Mouse (Mus musculus) gastrocnemius, postnatal 36 days (tissue): Measurements from ENCODE around the gene Tns1. TPM values are rescaled to one million over a fixed set of nuclear protein-coding genes. Genes with fewer than 3 reads are reported as not detected.

Experiments used
- DNase-seq, 2 experiments: peaks; one replicate each; pipeline ENCODE4 v3.0.0; 2022
- intact Hi-C: fragments of 180-260 bp; cut with DNase I; formaldehyde crosslinking; loops from one replicate; pipeline ENCODE4 v1.15.1; 2025
- total RNA-seq, 2 experiments: library from RNA; stranded (reverse); gene quantifications; 2 replicates each; pipeline ENCODE4 v1.2.3; 2021

The Tns1 gene
- total RNA-seq, 2 experiments from 2014 or later, result 194 to 248 TPM

DNA sequence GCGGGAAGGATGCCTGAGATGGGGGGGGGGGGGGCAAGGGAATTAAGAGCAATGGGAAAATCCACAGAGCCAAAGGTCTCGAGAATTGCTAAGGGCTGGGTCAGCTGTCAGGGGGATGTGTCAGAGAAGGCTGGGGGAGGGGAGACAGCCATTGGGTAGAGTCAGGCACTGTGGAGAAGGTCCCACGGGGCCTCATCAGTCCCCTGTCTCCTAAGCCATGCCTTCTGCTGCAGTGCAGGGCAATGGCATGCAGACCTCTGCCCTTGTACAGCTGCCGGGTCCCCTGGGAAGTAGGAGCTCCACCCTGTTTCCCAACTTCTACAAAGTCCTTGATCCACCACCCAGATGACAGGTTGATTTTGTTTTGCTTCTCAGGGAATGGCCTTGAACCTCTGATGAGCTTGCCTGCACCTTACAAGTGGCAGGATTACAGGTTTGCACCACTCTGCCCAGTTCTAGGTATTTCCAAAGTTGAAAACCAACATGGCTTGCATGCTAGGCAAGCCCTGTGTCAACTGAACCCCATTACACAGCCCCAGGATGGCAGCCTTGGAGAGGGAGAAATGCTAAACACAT, 98.5 kb downstream of the Tns1 start:
- no peak for DNase-seq
- intact Hi-C loops, result no loop called here

DNA sequence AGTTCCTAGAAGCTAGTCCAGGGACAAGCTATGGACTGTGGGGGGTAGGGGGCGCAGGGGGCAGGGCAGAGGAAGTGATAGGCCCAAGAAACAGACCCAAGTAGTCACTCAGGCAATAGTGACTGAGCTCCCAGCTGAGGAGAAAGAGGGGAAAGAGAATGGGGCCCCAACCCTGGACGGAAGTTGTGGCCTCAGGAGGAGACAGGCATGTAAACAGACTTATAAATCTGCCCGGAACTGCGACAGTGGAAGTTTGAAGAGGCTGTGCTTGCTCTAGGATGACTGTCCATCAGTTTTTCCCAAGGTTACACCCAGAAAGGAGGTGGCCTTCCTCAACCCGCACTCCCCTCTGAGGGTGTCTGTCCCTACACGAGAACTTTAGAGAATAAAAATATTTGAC, 99.0 kb downstream of the Tns1 start:
- DNase-seq, result no peak
- intact Hi-C loops, result no loop called here

DNA sequence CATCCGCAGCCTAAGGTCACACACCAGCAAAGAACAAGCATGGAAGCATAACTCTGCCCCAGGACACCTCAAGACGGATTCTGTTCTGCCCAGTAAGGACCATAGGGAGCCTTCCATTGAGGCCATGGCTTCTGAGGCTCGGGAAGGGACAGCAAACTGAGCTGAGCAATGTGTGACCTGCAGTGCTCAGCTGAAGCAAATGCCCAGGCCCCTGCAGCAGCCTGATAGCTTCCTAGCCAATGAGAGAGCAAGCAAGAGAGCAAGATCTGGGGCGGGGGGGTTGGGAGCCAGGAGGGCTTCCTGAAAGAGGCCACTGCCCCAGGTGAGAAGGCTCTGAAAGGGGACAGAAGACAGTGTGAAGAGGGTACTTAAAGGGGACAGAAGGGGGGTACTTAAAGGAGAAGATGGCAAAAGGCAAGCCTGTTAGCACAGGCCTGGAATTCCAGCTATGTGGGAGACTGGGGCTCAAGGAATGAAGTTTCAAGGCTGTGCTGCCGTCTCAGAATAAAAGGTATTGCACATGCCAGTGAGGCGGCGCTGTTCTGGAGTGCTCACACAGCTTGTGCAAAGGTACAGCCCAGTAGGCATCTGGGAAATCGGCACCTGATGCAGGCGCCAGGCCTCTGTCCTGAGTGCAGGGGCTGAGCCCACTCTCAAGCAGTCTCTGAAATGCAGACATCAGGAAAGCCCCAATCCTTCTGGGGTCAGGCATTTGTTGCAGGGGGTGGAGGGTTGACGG, 99.6 kb downstream of the Tns1 start:
- DNase-seq, result no peak
- intact Hi-C loops, result no loop called here

DNA sequence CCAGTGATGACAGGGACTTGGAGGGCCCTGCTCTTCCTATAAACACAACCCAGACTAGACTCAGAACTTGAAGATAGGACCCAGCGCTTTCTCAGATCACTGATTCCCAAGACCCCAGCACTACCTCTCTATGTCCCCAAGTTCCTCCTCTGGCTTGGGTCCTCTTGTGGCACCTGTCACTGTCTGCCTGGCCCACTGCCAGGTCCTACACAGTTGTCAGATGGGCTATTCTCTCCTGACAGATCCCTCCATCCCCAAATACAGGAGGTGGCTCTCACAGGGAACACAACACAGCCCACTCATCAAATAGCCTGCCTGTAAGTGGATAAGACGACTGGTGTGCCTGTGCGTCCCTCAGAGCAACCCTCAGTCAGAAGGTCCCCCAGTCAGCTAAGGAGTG, 101.3 kb downstream of the Tns1 start:
- intact Hi-C loops, result no loop called here
- no peak for DNase-seq

DNA sequence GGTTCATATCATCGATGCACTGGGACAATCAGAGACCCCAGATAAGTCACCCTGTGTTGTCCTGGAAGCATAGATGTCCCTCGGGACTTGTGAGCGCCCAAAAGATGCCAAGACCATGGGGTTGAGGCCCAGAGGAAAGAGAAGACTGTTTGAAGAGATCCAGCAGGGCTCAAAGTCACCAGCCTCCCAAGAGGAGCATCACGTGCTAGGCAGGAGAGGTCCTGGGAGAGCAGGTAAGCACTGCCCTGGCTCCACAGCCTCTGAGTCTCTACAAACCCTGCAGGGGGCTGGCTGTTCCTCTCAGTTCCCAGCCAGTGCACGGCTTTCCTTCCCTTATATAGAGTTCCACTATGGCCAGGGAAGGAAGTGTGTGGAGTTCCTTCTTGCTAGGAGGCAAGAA, 101.7 kb downstream of the Tns1 start:
- DNase-seq, result no peak
- intact Hi-C loops, result no loop called here

DNA sequence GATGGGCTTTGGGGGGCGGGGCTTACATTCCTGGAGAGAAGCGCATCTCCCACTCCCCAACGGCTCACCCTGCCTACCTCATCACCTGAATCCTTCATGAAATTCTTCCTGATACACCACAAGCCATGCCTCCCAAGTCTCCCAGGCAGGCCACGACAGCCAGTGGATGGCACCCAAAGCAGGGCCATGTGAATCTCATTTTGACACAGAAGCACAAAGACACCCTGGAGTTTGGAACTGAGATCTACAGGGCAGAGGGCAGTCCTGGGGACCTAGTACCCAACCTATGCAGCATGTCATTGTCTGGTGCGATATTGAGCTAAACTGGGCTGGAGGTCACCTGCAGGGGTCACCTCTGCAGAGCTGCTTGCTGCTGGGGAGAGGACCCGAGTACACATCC, 104.0 kb downstream of the Tns1 start:
- intact Hi-C loops, result no loop called here

DNA sequence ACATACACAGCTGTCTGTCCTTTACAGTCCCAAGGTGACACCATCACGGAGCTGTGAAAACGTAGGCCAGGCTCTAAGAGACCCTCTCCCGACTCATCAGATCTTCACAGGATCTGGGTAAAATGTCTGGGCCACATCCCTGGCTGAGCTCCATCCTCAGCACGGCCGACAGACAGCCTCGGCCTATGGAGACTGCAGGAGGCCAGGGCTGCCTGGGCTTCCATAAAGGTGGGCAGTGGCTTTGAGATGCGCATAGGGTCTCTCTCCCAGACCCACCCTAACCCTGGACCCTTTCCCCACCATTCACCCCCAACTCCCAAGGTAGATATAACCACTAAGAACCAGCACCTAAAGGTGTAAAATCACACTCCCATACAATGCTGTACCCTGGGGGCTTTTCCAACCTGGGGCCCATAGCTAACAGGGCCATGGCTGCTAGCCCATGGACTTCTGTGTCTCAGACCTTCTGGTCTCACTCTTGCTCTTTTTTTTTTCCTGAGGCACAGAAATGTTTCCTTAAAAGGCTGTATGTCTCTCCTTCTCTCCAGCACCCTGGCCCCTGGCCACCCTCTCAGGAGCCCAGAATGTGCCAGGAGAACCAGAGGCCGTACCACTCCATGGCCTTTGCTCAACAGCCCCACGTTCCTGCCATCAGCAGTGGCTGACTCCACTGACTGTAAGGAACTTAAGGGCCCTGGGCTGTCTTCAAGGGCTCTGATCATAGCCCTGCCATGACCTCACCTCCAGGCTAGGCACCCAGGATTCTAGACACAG, 106.7 kb downstream of the Tns1 start:
- DNase-seq, result no peak

More for the DNA sequence above, 104.0 kb downstream of the Tns1 start:
- DNase-seq, result no peak

DNA sequence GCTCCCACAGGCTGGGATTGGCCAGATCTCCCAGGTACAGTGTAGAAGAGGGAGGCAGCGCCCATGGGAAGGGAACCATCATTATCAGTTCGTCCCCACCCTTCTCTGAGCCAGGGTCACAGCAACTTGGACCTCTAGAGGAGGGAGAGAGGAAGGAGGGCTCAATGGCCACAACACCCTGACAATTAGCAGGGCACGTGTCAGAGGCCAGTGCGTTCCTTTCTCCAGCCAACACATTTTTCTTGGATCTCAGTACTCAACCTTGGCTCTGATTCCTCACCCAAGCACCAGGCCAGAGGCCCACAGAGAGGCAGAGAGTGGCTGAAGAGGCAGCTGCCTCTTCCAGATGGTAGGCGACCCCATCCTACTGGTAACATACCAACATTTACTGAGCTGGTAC, 107.6 kb downstream of the Tns1 start:
- intact Hi-C loops, result no loop called here
- DNase-seq, result no peak

More for the DNA sequence above, 106.7 kb downstream of the Tns1 start:
- intact Hi-C loops, result no loop called here

DNA sequence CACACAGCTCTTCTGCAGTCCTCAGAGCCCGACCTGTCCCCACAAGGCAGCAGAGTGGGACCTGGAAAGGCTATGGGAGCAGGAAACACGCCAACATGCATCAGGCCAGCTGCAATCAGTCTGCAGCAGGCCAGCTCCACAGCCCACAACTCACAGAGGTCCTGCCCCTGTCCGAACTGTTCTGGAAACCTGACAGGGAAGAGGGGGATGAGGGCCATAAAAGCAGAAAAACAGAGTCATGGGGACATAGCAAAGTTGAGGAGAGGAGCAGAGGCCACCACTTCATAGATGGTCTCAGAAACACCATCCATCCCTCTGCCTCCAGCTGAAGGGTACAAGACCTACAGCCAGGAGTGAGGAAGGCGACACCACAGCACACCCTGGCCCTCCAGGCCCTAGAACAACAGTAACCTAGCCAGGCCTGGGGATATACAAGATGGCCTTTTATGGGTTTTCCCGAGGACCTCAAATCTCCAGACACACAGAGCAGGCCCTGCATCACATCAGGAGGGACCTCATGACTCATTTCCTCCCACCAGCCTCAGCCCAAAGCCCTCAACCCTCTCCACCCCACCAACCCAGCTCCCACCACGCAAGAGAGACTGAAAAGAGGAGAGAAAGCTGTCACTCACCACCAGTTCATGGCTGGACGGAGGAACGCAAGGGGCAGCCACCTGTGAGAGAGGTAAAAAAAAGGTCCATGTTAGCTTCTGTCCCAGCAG, 108.6 kb downstream of the Tns1 start:
- no peak for DNase-seq
- intact Hi-C loops, result no loop called here

DNA sequence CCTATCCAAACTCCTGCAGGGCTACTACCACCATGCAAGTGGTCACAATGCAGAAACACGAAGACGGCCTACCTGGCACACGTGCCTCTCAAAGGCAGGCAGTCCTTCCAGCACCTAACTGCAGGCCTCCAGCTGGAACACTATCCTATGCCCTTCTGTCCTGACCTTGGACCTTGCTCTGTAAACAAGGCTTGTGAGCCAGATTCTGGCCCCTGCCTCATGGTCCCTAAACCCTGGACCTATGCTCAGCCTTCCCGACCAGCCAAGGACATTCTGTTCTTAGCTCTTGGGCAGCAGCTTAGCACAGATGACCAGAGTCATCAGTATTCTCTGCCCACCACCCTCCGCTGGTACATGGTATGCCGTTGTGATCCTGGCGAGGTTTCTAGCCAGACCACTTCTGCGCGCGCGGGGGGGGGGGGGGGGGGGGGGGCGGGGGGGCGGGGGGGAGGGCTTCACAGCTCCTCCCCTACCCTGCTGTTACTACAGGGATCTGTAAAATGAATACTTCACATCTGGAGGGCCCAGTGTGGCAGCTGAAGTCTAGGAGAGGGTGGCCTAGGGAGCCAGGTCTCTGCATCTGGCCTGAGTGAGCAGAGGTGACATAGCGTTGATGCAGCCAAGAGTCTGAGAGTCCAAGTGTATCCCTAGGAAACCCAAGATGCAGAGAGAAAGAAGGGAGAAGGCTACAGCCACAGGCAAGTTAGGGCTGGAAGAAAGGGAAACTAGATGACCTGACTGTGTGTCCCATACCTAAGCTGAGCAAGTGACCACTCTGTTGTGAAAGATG, 109.5 kb downstream of the Tns1 start:
- intact Hi-C loops, result no loop called here
- peak; percentile 52 to 53 for DNase-seq

DNA sequence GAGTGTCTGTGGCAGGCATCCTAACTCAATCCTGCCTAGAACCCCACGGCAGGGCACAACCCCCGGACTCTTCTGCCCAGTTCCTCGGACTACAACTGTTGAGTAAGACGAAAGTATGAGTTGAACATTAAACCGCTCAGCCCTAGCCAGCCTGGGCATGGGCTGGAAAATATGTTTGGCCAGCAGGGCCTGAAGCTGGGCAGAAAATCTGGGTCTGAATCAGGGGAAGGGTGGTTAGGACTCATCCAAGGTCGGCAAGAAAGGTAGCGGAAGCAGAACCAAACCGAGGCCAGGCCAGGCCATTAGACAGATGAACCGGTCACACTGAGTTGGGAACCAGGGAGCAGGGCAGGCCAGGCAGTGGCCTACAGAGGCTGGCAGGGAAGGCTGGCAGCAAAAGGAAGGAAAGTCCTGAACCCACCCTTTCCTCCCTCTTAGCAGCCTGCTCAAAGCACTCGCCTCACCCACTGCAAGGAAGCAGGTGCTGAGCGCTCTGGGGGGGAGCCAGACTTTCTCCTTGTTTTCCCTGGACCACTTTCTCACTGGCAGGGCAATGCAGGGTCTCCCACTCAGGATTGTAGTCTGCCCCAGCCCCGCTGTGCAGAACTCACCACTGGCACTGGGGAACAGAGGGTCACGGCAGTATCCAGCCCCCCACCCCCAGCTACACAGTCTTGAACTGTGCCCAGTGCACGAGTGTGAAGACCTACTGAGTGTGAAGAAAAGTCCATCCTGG, 110.8 kb downstream of the Tns1 start:
- intact Hi-C loops, result no loop called here
- DNase-seq, result no peak

DNA sequence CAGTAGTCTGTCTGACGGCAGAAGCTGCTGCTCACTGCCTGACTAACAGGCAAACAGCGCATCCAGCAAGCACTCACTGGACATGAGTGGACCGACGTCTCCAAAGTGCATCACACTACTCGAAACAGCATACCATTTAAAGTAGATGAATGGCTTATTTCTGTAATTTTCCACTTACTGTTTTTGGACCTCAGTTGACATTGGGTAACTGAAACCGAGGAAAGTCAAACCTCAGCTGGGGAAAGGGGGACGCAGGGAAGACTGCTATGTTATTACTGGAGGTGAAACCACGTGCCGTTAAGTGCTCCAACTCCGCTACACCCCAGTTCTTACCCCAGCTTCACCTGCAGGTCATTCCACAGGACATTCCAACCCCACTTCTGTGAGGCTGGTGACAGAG, 111.5 kb downstream of the Tns1 start:
- DNase-seq, result no peak
- intact Hi-C loops, result no loop called here

DNA sequence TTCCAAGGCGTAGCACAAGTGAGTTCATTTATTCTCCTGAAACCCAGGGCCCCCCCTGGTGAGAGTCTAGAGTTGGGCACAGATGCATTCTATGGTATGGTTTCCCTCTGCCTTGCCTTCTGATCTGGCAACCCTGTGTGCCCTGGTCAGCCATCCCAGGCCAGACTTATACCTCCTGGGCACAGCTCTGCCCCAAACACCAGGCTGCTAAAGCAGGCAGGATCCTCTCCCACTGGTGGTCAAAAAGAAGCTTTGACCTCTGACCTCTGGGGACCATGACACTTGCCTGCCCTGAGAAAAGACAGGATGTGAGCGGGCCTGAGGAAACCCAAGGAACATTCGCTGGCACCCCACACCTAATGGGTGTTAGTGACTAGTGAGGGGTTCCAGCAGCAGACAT, 114.8 kb downstream of the Tns1 start:
- DNase-seq, result no peak
- intact Hi-C loops, result no loop called here

DNA sequence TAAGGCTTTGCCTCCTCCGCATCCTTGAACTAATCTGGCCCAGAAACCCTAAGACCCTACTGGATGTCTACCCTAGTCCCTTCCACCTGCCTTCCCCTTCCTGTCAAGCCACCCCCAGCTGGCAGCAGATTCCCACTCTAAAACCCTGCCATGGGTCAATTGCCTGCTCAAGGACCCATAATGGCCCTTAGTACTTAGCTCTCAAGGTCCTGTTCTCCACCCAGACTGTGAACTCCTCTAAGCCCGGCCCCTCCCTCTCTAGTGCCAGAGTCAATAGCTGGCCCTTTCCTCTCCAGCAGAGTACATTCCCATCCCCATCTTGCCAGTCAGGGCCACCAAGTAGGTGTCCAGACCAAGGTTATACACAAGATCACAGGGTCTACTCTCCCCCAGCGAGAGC, 115.3 kb downstream of the Tns1 start:
- DNase-seq, result no peak
- intact Hi-C loops, result no loop called here

DNA sequence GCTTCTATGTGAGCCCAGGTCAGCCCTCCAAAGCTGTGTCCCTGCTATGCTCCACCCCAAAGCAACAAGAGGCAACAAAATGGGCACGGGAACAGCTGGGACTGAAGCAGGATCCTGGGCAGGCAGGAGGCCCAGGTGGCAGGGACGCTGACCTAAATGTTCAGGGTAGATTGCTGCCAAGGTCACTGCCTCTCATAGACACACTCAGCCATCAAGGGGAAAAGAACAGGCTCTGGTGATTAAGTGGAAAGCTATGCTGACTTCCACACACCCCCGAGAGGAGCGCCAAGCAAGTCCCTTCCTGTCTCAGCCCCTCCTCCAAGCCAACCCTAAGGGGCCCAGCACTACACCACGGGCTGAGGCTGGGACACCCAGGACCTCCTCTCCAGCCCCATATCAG, 115.8 kb downstream of the Tns1 start:
- peak; percentile 56 to 58 for DNase-seq
- intact Hi-C loops, result no loop called here

DNA sequence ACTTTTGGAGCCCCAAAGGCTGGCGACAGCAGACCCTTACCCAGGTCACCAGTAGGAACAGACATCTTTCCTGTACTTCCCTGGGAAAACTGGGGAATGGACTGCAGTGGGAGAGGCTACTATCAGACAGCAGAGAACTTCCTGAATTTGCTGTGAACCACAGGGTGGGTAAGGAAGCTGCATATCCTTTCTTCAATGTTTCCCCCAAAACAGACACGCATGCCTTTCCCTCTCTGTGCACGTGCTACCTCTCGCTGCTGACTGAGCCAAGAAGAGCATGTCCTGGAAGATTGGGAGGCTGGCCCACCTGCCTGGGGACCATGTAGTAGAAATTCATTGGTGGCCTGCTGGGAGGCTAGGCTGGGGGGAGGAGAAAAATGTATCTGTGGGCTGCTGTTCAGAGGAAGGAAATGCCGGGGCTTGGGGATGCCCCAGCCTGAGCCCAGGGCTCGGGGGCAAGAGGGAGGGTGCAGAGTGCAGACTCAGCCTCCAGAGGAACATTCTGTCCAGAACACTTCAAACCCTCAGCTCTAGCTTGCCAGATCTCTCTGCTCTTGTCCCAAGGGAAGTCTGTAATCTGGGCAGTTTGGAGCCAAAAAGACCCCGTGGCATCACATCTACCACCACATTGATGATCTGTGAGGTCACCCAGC, 116.7 kb downstream of the Tns1 start:
- intact Hi-C loops, result no loop called here
- peak in 1 of 2 experiments; percentile 44 for DNase-seq

DNA sequence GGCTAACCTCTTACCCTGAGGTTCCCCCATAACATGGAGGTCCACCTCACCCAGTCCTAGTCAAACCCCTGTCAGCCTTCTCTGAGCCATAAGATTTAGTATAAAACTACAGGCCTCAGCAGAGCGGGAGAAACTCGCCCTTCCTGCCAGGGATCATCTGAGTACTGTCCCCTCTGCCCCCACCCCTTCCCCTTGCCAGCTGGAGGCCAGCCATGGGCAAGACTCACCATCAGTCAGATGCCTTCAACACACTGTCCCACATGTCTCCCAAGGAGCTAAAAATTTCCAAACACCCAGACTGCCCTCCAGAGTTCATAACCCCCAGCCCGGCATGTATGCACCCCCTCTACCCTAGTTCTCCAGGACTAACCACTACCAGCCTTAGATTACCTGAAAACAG, 119.2 kb downstream of the Tns1 start:
- peak in 1 of 2 experiments; percentile 62 for DNase-seq
- intact Hi-C loops, result no loop called here

DNA sequence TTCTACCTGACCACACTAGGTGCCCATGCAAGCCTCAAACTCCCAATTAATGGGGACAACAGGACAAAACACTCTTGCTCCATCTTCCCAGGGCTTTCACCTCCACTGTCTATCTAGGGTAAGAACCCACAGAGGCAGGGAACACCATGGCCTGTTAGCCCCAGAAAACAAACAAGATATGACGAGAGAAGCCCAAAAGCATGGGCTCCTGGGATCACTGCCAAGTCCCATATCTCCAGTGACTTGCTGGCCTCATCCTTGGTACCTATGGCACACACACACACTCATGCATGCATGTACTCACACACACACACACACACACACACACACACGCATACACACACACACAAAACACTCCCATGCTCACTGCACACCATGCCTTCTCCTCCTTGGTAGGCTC, 120.5 kb downstream of the Tns1 start:
- intact Hi-C loops, result no loop called here

DNA sequence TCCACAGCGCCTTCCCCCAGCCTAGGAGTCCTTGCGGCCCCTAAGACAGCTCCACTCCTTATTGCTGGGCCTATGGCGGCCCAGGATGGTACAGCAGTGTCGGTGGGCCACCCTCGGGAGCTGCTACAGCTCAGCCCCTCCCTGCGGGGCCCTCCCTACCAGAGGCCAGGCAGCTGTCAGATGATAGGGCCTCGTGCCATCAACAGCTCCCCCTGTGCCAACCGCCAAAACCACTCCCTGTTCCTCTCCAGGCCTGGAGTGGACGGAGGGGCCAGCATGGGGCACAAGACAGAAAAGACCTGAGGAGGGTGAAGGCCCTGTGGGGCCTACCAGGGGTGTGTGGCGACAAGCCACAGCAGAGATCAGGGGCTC, 122.8 kb downstream of the Tns1 start:
- DNase-seq, result peak; percentile 48 to 49
- intact Hi-C loops, result no loop called here

More for the DNA sequence above, 120.5 kb downstream of the Tns1 start:
- no peak for DNase-seq
